Mouse (Mus musculus) retina, postnatal 1 day (tissue): ENCODE measurements around the gene Utp4.
A peak's percentile ranks its signal among the peaks of the same experiment; 100 is the strongest.

Experiments
- DNase-seq: peaks from one replicate; pipeline ENCODE4 v3.0.0-alpha.2; 2012

The Utp4 gene

DNA sequence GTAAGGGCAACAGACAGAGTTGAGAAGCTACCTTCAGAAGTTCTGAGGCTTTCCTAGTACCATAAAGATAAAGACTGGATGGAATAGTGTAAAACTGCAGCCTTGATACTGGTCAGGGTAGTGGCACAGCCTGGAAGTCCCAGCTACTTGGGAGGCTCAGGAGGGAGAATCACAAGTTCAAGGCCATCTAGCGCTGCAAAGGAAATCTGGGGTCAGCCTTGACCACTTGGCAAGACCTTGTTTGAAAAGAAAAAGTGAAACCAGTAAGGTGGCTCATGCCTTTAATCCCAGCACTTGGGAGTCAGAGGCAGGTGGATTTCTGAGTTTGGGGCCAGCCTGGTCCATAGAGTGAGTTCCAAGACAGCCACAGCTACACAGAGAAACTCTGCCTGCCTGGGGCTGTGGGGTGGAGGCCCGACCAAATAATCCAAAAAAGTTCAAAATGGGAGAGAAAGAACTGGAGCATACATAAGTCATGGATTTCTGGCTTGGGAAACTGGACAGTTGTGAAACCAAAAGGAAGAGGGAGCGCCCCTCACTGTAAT is 50.5 kb downstream of the Utp4 start:
- DNase-seq = no peak

DNA sequence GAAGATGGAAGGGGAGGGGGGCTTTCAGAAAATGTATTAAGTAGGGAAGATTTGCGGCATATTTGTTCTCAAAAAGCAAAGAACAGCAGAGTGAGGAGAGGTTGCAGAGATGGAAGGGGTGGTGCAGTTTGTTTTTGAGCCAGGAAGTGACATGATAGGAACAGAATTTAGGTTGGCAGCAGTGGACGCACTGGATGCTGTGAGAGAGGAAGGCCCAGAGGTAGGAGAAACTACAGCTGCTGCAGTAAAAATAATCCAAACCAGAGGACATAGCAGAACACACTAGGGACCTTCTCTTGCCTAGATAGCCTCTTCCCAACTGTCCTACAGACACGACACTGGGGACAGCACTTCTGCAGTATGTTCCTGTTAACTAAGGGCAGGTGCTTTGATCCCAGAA is 51.3 kb downstream of the Utp4 start:
- DNase-seq = no peak

DNA sequence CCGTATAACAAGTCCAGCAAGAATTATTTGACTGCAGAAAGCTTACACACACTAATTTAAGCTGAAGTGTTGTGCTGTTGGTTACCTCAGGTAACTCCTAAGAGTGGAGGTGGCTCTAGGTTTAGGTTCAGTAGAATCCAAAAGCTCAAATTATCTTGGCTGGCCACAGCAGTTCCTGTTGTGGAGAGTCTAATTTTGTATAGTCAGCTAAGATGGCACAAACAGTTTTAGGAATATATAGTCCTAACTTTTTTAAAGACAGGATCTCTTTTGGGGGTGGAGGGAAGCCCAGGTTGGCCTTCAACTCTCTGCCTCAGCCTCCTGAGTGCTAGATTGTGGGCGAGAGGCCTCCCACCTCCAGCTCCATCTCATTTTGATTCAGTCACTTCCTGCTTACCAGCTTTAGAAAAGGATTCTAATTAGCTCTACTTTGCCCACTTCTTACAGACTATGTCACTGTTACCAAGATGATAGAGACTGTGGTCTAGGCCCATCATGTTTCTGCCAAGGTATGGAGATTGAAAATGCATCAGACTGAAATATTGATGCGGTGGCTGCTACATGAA is 55.3 kb downstream of the Utp4 start:
- no peak for DNase-seq

DNA sequence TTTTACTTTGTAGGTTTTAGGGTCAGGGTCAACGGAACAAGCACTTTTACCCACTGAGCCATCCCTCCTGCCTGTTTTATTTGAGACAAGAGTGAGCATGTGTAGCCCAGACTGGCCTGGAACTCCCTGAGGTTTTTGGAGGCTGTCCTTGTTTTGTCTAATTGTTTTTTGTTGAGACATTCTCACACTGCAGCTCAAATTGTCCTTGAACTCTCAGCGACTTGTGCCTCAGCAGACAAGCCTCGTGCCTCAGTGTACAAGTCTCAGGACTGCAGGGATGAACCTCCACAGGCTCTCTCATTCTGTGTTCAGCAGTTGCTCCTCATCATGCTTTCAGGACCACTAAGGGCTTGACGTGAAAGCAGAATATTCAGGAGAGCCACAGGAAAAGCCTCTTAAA is 58.3 kb downstream of the Utp4 start:
- DNase-seq = no peak

DNA sequence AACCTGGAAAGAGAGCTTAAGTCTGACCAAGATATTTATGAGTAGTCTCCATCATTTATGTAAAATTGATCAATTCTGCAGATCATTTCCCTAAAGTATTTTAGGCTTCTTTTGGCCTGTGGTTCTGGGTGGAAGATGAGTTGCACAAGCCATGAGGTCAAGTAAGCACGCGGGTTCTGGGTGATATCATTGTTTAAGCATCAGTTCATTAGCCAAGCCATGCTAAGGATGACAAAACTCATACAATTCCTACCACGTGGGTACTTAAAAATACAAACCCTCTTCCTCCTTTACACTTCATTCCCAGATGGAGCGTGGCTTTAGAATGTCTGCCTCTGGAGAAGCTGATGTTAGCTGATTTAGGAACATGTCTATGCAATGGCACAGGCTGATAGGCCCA is 60.1 kb downstream of the Utp4 start:
- DNase-seq = no peak

DNA sequence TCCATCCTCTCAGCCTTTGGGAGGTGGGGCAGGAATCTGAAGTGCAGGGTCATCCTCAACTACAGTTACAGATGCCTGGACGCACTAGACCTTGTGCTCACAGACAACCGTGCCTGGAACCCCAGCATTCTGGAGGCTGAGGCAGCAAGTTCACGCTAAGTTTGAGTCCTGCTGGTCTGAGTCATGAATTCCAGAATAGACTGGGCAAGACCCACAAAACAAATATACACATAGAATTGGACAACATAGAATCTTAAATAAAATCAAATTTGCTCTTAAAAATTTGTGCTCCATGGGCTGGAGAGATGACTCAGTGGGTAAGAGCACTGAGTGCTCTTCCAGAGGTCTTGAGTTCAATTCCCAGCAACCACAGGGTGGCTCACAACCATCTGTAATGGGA is 63.6 kb downstream of the Utp4 start:
- no peak for DNase-seq

DNA sequence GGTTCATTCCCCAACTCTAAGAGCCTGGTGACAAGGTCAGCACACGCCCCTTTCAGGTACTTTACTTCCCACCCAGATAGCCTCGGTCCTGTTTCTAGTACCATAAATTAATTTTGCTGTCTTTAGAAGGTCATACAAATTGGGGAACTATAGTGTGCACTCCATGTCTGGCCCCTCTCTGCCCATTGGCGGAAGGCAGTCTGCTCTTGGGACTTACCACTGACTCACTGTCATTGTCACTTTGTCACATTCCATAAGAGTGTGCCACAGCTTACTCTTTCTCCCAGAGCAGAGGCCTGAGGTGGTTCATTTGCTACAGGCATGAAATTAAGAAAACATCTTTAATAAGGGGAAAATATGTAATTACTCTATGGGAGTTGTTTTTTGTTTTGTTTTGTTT is 64.8 kb downstream of the Utp4 start:
- no peak for DNase-seq

DNA sequence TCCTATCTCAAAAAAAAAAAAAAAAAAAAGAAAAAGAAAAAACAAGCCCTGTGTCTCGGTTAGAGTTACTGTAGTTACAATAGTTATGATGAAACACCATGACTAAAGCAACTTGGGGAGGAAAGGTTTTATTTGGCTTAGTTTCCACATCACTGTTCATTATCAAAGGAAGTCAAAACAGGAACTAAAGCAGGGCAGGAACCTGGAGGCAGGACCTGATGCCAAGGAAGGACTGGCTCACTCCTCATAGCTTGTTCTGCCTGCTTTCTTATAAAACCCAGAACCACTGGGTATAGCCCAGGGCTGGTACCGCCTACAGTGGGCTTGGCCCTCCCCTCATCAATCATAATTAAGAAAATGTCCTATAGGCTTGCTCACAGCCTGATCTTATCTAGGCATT is 66.2 kb downstream of the Utp4 start:
- DNase-seq = no peak

DNA sequence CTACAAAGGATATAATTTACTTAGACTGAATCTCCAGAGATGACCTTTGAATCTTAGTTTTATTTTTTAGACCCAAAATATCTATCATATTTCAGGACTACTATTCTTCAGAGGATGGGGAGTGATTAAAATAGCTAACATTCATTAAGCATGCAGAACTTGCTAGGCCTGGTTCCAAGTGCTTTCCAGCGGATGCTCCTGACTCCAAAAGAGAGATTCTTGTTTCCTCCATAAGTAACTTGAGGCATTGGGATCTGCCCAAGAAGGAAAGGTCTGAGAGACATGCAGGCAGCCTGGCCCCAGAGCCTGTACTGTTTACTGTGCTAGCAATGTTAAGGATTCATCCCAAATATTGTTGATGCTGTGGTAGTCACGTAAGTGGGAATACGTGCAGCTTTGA is 68.9 kb downstream of the Utp4 start:
- DNase-seq = no peak

DNA sequence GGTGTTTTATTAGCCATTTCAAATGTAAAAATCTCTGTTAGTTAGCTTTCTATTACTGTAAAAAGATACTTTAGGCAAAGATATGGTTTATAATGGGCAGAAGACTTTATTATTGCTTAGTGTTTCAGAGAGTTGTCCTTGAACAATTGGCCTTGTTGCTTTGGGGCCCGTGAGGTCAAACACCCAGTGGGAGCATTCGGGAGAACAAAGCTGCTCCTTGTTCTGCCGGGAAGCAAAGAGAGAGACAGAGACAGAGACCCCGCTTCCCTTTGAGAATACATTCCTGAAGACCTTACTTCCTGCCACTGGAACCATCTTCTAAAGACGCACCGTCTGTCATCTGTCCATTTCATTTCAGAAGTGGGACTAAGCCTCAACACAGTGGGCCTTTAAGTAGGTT is 69.9 kb downstream of the Utp4 start:
- peak; percentile 51 for DNase-seq

DNA sequence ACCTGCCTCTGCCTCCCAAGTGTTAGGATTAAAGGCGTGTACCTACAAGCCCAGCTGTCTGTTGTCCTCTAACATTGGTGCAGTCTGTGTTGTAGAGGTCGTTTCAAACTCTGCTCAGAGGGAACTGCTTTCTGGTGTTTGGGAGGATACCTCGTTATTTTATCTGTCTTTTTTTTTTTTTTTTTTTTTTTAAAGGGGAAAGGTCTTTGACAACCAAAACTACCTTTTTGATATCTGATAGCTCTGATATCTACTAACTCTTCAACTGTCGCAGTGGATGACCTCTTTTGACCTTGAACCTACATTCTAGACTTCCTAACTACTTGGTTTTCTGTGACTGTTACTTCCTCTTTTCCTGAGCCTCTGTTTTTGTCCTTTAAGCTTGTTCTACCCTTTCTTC is 71.1 kb downstream of the Utp4 start:
- DNase-seq = no peak

DNA sequence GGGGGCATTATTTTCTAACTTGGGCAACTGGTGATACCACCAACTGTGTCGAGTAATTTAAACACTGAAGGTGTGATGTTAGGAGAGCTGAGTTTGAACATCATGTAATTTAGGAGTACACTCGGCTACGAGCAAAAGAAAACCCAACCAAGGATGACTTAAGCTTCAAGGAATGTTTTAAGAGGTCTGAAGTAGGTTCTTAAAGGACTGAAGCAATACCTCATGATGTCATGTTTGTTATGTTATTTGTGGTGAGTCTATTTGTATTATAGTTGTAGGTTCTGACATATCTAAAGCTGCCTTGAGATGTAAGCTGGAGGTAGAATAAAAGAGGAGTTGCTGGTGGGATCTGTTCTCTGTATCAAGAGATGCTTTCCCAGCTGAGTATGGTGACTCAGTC is 76.5 kb downstream of the Utp4 start:
- DNase-seq = no peak

DNA sequence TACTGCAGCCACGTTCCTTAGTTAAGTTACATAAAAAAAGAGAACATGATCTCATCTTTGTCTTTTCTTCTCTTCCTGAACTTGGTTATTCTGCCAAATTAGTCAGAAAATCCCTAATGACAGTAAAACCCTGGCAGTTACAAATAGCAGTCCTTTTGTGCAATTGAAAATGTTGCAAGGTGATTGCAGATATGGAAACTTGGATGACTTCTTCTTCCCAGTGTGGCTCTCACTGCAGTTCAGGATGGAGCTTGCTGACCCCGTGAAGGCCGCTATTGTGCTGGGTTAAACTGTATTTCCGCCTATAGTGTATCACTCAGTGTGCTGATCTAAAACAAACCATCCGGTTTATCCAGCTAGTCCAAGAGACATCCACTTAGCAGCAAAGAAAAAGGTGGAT is 78.5 kb downstream of the Utp4 start:
- DNase-seq = no peak
